Mouse (Mus musculus): ENCODE data around the gene C530025M09Rik. TPM values are rescaled to one million over a fixed set of nuclear protein-coding genes. Genes with fewer than 3 reads are reported as not detected.

The C530025M09Rik gene
- total RNA-seq, 4 experiments from 2014 or later = not detected

- no peak for DNase-seq (ENCODE audit: low spot score in 2 of 2)
These were observed 26.3 kb downstream of the C530025M09Rik start for GRCm38 (mm10) chr2:149804599-149805140.

- DNase-seq (ENCODE audit: low spot score in 2 of 2) = no peak
These were observed 32.4 kb downstream of the C530025M09Rik start for GRCm38 (mm10) chr2:149798613-149799012.

Other genes with a start within 250 kb of the C530025M09Rik start
- gene Syndig1, start 2.0 kb downstream of the C530025M09Rik start, total RNA-seq (2022) = under 1 TPM in 1 of 4 experiments, not detected in 3; 0.48 TPM

All from gastrocnemius, adult 8-10 months (tissue).